Mouse (Mus musculus) CH12.LX (cell line): ENCODE data around the gene Sned1. TPM values are rescaled to one million over a fixed set of nuclear protein-coding genes. Genes with fewer than 3 reads are reported as not detected.

Experiments used
- DNase-seq: peaks from one replicate; pipeline ENCODE4 v3.0.0-alpha.2; 2013; ENCODE audit errors: extremely low read depth
- H3K27ac ChIP-seq: 2 replicates; pipeline ENCODE4 v1.5.1; 2012; ENCODE audit warnings: low read depth, mild to moderate bottlenecking, control low read depth, moderate library complexity; ENCODE audit not compliant: insufficient read depth
- H3K27me3 ChIP-seq: replicated peaks from 2 replicates; pipeline ENCODE3; 2012; ENCODE audit warnings: inconsistent platforms
- H3K36me3 ChIP-seq, 2 experiments: replicated peaks in 1 of 2; 2 replicates each; pipeline versions ENCODE3 to v1.6.1; 2012; ENCODE audit warnings: inconsistent platforms in 1 of 2, low read length in 1 of 2, mild to moderate bottlenecking in 1 of 2, mixed read lengths in 1 of 2, moderate library complexity in 1 of 2; ENCODE audit not compliant: control insufficient read depth in 1 of 2, insufficient read depth in 1 of 2
- H3K4me1 ChIP-seq, 2 experiments: 2 replicates each; pipeline ENCODE4 v1.6.1; 2012; ENCODE audit warnings: inconsistent platforms in 1 of 2, moderate library complexity in 1 of 2; ENCODE audit not compliant: insufficient read depth in 2 of 2, control insufficient read depth in 1 of 2
- H3K4me2 ChIP-seq: 2 replicates; pipeline ENCODE4 v1.6.1; 2012; ENCODE audit warnings: low read depth, mild to moderate bottlenecking, control low read depth; ENCODE audit not compliant: poor library complexity, insufficient read depth, severe bottlenecking
- H3K4me3 ChIP-seq, 3 experiments: fragments of 150-350 bp in 1 of 3; sonication (generic) in 1 of 3; replicated peaks in 1 of 3; 2 replicates each; pipeline versions ENCODE3 to v1.5.1; 2011 to 2012; ENCODE audit warnings: low read depth in 2 of 3, low read length in 2 of 3, mild to moderate bottlenecking in 2 of 3, moderate library complexity in 2 of 3, control low read depth in 1 of 3, improper control_type of control experiment in 1 of 3, inconsistent platforms in 1 of 3, mixed read lengths in 1 of 3; ENCODE audit not compliant: poor library complexity in 1 of 3
- H3K79me2 ChIP-seq: replicated peaks from 2 replicates; pipeline ENCODE4 v1.6.1; 2012; ENCODE audit warnings: mild to moderate bottlenecking, moderate library complexity; ENCODE audit not compliant: control insufficient read depth, poor library complexity, insufficient read depth, severe bottlenecking; ENCODE audit errors: extremely low read depth
- H3K9ac ChIP-seq: 2 replicates; pipeline ENCODE4 v1.6.1; 2012; ENCODE audit warnings: low read depth, mild to moderate bottlenecking, control low read depth, moderate library complexity; ENCODE audit not compliant: insufficient read depth
- H3K9me3 ChIP-seq: replicated peaks from 2 replicates; pipeline ENCODE3; 2012; ENCODE audit warnings: low read length, inconsistent platforms, mixed read lengths
- CHD2 ChIP-seq: IDR thresholded peaks from 2 replicates; pipeline ENCODE4 v1.6.1; 2011; ENCODE audit warnings: low read length, improper control_type of control experiment
- E2F4 ChIP-seq: IDR thresholded peaks from 2 replicates; pipeline ENCODE4 v1.6.1; 2011; ENCODE audit warnings: low read depth, low read length, improper control_type of control experiment; ENCODE audit not compliant: insufficient replicate concordance
- ELF1 ChIP-seq: IDR thresholded peaks from 2 replicates; pipeline ENCODE4 v1.6.1; 2014; ENCODE audit warnings: low read depth, mild to moderate bottlenecking, inconsistent platforms, low read length, improper control_type of control experiment
- HCFC1 ChIP-seq: IDR thresholded peaks from 2 replicates; pipeline ENCODE4 v1.6.1; 2012; ENCODE audit warnings: low read depth, mild to moderate bottlenecking, inconsistent platforms, low read length, improper control_type of control experiment
- KAT2A ChIP-seq: IDR thresholded peaks from 2 replicates; pipeline ENCODE4 v1.6.1; 2012; ENCODE audit warnings: low read length, improper control_type of control experiment, inconsistent platforms; ENCODE audit not compliant: insufficient replicate concordance
- MAX ChIP-seq: IDR thresholded peaks from 2 replicates; pipeline ENCODE4 v1.6.1; 2011; ENCODE audit warnings: low read length, improper control_type of control experiment
- MAZ ChIP-seq: IDR thresholded peaks from 2 replicates; pipeline ENCODE4 v1.6.1; 2012; ENCODE audit warnings: low read depth, mild to moderate bottlenecking, inconsistent platforms, low read length, improper control_type of control experiment, moderate library complexity
- MXI1 ChIP-seq: IDR thresholded peaks from 2 replicates; pipeline ENCODE4 v1.6.1; 2011; ENCODE audit warnings: mild to moderate bottlenecking, low read depth, low read length, improper control_type of control experiment
- MYC ChIP-seq: IDR thresholded peaks from 2 replicates; pipeline ENCODE4 v1.6.1; 2011; ENCODE audit warnings: low read depth, mild to moderate bottlenecking, improper control_type of control experiment, low read length
- NELFE ChIP-seq: IDR thresholded peaks from 2 replicates; pipeline ENCODE4 v1.6.1; 2011; ENCODE audit warnings: low read depth, low read length, improper control_type of control experiment
- NRF1 ChIP-seq: IDR thresholded peaks from 2 replicates; pipeline ENCODE4 v1.6.1; 2014; ENCODE audit warnings: low read depth, mild to moderate bottlenecking, inconsistent platforms, low read length, improper control_type of control experiment, moderate library complexity
- POLR2A ChIP-seq: IDR thresholded peaks from 2 replicates; pipeline ENCODE4 v1.6.1; 2011; ENCODE audit warnings: low read depth, mild to moderate bottlenecking, improper control_type of control experiment, low read length
- SIN3A ChIP-seq: IDR thresholded peaks from 2 replicates; pipeline ENCODE4 v1.6.1; 2012; ENCODE audit warnings: low read length, improper control_type of control experiment, inconsistent platforms
- SMC3 ChIP-seq: IDR thresholded peaks from 2 replicates; pipeline ENCODE4 v1.6.1; 2011; ENCODE audit warnings: low read depth, low read length, improper control_type of control experiment
- TBP ChIP-seq: conservative IDR thresholded peaks from 2 replicates; pipeline ENCODE4 v1.6.1; 2011; ENCODE audit warnings: low read depth, low read length, improper control_type of control experiment
- TCF12 ChIP-seq: IDR thresholded peaks from 2 replicates; pipeline ENCODE4 v1.6.1; 2014; ENCODE audit warnings: low read depth, mild to moderate bottlenecking, inconsistent platforms, low read length, improper control_type of control experiment
- USF1 ChIP-seq: IDR thresholded peaks from 2 replicates; pipeline ENCODE4 v1.6.1; 2014; ENCODE audit warnings: low read depth, mild to moderate bottlenecking, inconsistent platforms, low read length, improper control_type of control experiment
- USF2 ChIP-seq: conservative IDR thresholded peaks from 2 replicates; pipeline ENCODE4 v1.6.1; 2011; ENCODE audit warnings: low read depth, low read length, improper control_type of control experiment
- ZMIZ1 ChIP-seq: IDR thresholded peaks from 2 replicates; pipeline ENCODE4 v1.6.1; 2012; ENCODE audit warnings: low read depth, mild to moderate bottlenecking, inconsistent platforms, low read length, improper control_type of control experiment
- ZNF384 ChIP-seq: IDR thresholded peaks from 2 replicates; pipeline ENCODE4 v1.6.1; 2012; ENCODE audit warnings: low read depth, low read length, improper control_type of control experiment, inconsistent platforms
- dilution Hi-C: fragments of 300-500 bp; cut with MboI; formaldehyde crosslinking; loops from 2 replicates; pipeline ENCODE4 v1.14.3; 2020; ENCODE audit warnings: low sequenced_read_pairs; ENCODE audit not compliant: extremely low pct_unique_long_range_greater_than_20kb, extremely low pct_ligation_motif_present
- in situ Hi-C: fragments of 300-500 bp; cut with MboI; formaldehyde crosslinking; loops from 3 replicates; pipeline ENCODE4 v1.14.3; 2019; ENCODE audit warnings: low sequenced_read_pairs, low pct_ligation_motif_present, low pct_unique_long_range_greater_than_20kb, mixed read lengths
- polyA plus RNA-seq: library from polyadenylated mRNA; unstranded; fragments of >175 nt; gene quantifications from 2 replicates; pipeline ENCODE4 v1.2.1, GENCODE M21; 2012; ENCODE audit warnings: low read depth; ENCODE audit not compliant: insufficient read length
- total RNA-seq, 2 experiments: library from RNA; depleted of rRNA; stranded (reverse); fragments of 300-350 nt in 1 of 2; fragments of >200 nt in 1 of 2; gene quantifications; 2 replicates each; pipeline ENCODE4 v1.2.3; 2012 to 2014

Sned1 gene
- total and polyA plus RNA-seq, 3 experiments: 0.52 to 1.1 (median 0.59) TPM

- Histone ChIP-seq H3K9ac (peak within 1 kb of the TSS; percentile 83), H3K27ac (no peak within 1 kb of the TSS; the same call in 1 of the 2 replicates), H3K4me1 (peaks cover 5 to 28% of the 10 kb centered on the region in 2 experiments), H3K79me2 (peaks cover 25% of the 10 kb centered on the region), H3K4me3 (peak within 1 kb of the TSS; percentile 78 to 98 (median 87)), H3K27me3 (no peaks in the 10 kb centered on the region), H3K36me3 (peaks cover 15 to 29% of the 10 kb centered on the region in 2 experiments), H3K4me2 (peak within 1 kb of the TSS; percentile 77), H3K9me3 (no peaks in the 10 kb centered on the region)
- in situ Hi-C loops: no loop called here
- dilution Hi-C loops: no loop called here
- TF ChIP-seq CHD2 (peak; percentile 45; the same call in 1 of the 2 replicates), USF2 (no peak), ZNF384 (no peak), ZMIZ1 (peak; percentile 43; the same call in 1 of the 2 replicates), TCF12 (no peak), ELF1 (peak; percentile 75), KAT2A (peak; percentile 78; the same call in 1 of the 2 replicates), MXI1 (peak; percentile 95), SIN3A (peak; percentile 100), POLR2A (peak; percentile 66), NRF1 (peak; percentile 75), MYC (0 out of 2 replicates have a peak, but pooled peaks have one; percentile 48), MAX (peak; percentile 81), SMC3 (no peak), HCFC1 (peak; percentile 82), USF1 (no peak), MAZ (peak; percentile 80; the same call in 1 of the 2 replicates), NELFE (0 out of 2 replicates have a peak, but pooled peaks have one; percentile 45), E2F4 (peak; percentile 97), TBP (0 out of 2 replicates have a peak, but pooled peaks have one; percentile 6)
- DNase-seq: peak; percentile 97
Observed at GRCm38 (mm10) chr1:93342648-93343503, 107.2 kb downstream of the Sned1 start, which contains the start of the genes Ppp1r7 and Pask. TSS of gene Ppp1r7 (plus strand) at chr1:93342854. TSS of gene Pask (minus strand) at chr1:93343482.
